Mouse (Mus musculus): ENCODE measurements around the gene March8. TPM values are rescaled to one million over a fixed set of nuclear protein-coding genes. Genes with fewer than 3 reads are reported as not detected.

March8 gene
- polyA plus RNA-seq, 1 experiment, result 21.2 TPM

GRCm38 (mm10) chr6:116412546-116413325, 74.9 kb downstream of the March8 start:
- Histone ChIP-seq H3ac (ENCODE audit: control insufficient read depth, insufficient read length, low read depth) (no peak overlapping the region), H3K4me3 (ENCODE audit: insufficient read depth, poor library complexity, severe bottlenecking) (no peak overlapping the region), H3K36me3 (ENCODE audit: control insufficient read depth, insufficient read depth) (peaks cover 9% of the 10 kb centered on the region), H3K79me3 (ENCODE audit: low read depth) (no peaks in the 10 kb centered on the region), H3K27me3 (ENCODE audit: control insufficient read depth, insufficient read depth, insufficient read length) (no peaks in the 10 kb centered on the region), H3K79me2 (ENCODE audit: control insufficient read depth, insufficient read depth) (no peaks in the 10 kb centered on the region)
- TF ChIP-seq FOSL1 (IDR thresholded peaks at IDR 0.05; ENCODE audit: insufficient read depth, low read length, poor library complexity, severe bottlenecking), result no peak
- no peak for TF ChIP-seq CTCF (IDR thresholded peaks at IDR 0.05; ENCODE audit: control insufficient read depth, insufficient read depth, insufficient read length)
- TF ChIP-seq MYOG (IDR thresholded peaks at IDR 0.05; ENCODE audit: control insufficient read depth, extremely low read depth, insufficient read length), result no peak
- TF ChIP-seq USF1 (IDR thresholded peaks at IDR 0.05; ENCODE audit: low read depth), result no peak

- Histone ChIP-seq H3K79me2 (ENCODE audit: control insufficient read depth, insufficient read depth) (no peaks in the 10 kb centered on the region), H3K36me3 (ENCODE audit: control insufficient read depth, insufficient read depth) (peaks cover 9% of the 10 kb centered on the region), H3K27me3 (ENCODE audit: control insufficient read depth, insufficient read depth, insufficient read length) (no peaks in the 10 kb centered on the region), H3K4me3 (ENCODE audit: insufficient read depth, poor library complexity, severe bottlenecking) (no peak overlapping the region), H3K79me3 (ENCODE audit: low read depth) (no peaks in the 10 kb centered on the region), H3ac (ENCODE audit: control insufficient read depth, insufficient read length, low read depth) (no peak overlapping the region)
- TF ChIP-seq USF1 (IDR thresholded peaks at IDR 0.05; ENCODE audit: low read depth) (no peak), FOSL1 (IDR thresholded peaks at IDR 0.05; ENCODE audit: insufficient read depth, low read length, poor library complexity, severe bottlenecking) (no peak), MAX (IDR thresholded peaks at IDR 0.05) (no peak), MYOD1 (IDR thresholded peaks at IDR 0.05; ENCODE audit: control insufficient read depth, insufficient read length, low read depth) (no peak), CTCF (IDR thresholded peaks at IDR 0.05; ENCODE audit: control insufficient read depth, insufficient read depth, insufficient read length) (no peak), MYOG (IDR thresholded peaks at IDR 0.05; ENCODE audit: control insufficient read depth, extremely low read depth, insufficient read length) (no peak), CEBPB (IDR thresholded peaks at IDR 0.05; ENCODE audit: low read depth) (no peak)
Measured at GRCm38 (mm10) chr6:116415126-116415676, 77.4 kb downstream of the March8 start.

GRCm38 (mm10) chr6:116416000-116416552, 78.3 kb downstream of the March8 start:
- no peak for TF ChIP-seq CTCF (IDR thresholded peaks at IDR 0.05; ENCODE audit: control insufficient read depth, insufficient read depth, insufficient read length)
- no peak for TF ChIP-seq USF1 (IDR thresholded peaks at IDR 0.05; ENCODE audit: low read depth)
- no peak for TF ChIP-seq CEBPB (IDR thresholded peaks at IDR 0.05; ENCODE audit: low read depth)
- no peak for TF ChIP-seq MYOG (IDR thresholded peaks at IDR 0.05; ENCODE audit: control insufficient read depth, extremely low read depth, insufficient read length)
- no peak for TF ChIP-seq FOSL1 (IDR thresholded peaks at IDR 0.05; ENCODE audit: insufficient read depth, low read length, poor library complexity, severe bottlenecking)
- TF ChIP-seq MYOD1 (IDR thresholded peaks at IDR 0.05; ENCODE audit: control insufficient read depth, insufficient read length, low read depth), result no peak
- no peak for TF ChIP-seq MAX (IDR thresholded peaks at IDR 0.05)
- H3K4me3 ChIP-seq (ENCODE audit: insufficient read depth, poor library complexity, severe bottlenecking), result no peak overlapping the region
- no peak overlapping the region for H3ac ChIP-seq (ENCODE audit: control insufficient read depth, insufficient read length, low read depth)
- no peaks in the 10 kb centered on the region for H3K27me3 ChIP-seq (ENCODE audit: control insufficient read depth, insufficient read depth, insufficient read length)
- H3K79me3 ChIP-seq (ENCODE audit: low read depth), result no peaks in the 10 kb centered on the region
- H3K36me3 ChIP-seq (ENCODE audit: control insufficient read depth, insufficient read depth), result peaks cover 1% of the 10 kb centered on the region
- no peaks in the 10 kb centered on the region for H3K79me2 ChIP-seq (ENCODE audit: control insufficient read depth, insufficient read depth)

- Histone ChIP-seq H3K27me3 (ENCODE audit: control insufficient read depth, insufficient read depth, insufficient read length) (no peaks in the 10 kb centered on the region), H3K79me3 (ENCODE audit: low read depth) (no peaks in the 10 kb centered on the region), H3K36me3 (ENCODE audit: control insufficient read depth, insufficient read depth) (no peaks in the 10 kb centered on the region), H3K4me3 (ENCODE audit: insufficient read depth, poor library complexity, severe bottlenecking) (no peak overlapping the region), H3K79me2 (ENCODE audit: control insufficient read depth, insufficient read depth) (no peaks in the 10 kb centered on the region), H3ac (ENCODE audit: control insufficient read depth, insufficient read length, low read depth) (no peak overlapping the region)
- no peak for TF ChIP-seq MYOG (IDR thresholded peaks at IDR 0.05; ENCODE audit: control insufficient read depth, extremely low read depth, insufficient read length)
- TF ChIP-seq FOSL1 (IDR thresholded peaks at IDR 0.05; ENCODE audit: insufficient read depth, low read length, poor library complexity, severe bottlenecking), result no peak
- TF ChIP-seq MAX (IDR thresholded peaks at IDR 0.05), result no peak
- TF ChIP-seq USF1 (IDR thresholded peaks at IDR 0.05; ENCODE audit: low read depth), result no peak
- TF ChIP-seq MYOD1 (IDR thresholded peaks at IDR 0.05; ENCODE audit: control insufficient read depth, insufficient read length, low read depth), result no peak
- no peak for TF ChIP-seq CTCF (IDR thresholded peaks at IDR 0.05; ENCODE audit: control insufficient read depth, insufficient read depth, insufficient read length)
- TF ChIP-seq CEBPB (IDR thresholded peaks at IDR 0.05; ENCODE audit: low read depth), result no peak
Measured at GRCm38 (mm10) chr6:116417518-116418315, 79.9 kb downstream of the March8 start.

GRCm38 (mm10) chr6:116418487-116418886, 80.7 kb downstream of the March8 start:
- Histone ChIP-seq H3K4me3 (ENCODE audit: insufficient read depth, poor library complexity, severe bottlenecking) (no peak overlapping the region), H3K79me2 (ENCODE audit: control insufficient read depth, insufficient read depth) (no peaks in the 10 kb centered on the region), H3K79me3 (ENCODE audit: low read depth) (no peaks in the 10 kb centered on the region), H3K36me3 (ENCODE audit: control insufficient read depth, insufficient read depth) (no peaks in the 10 kb centered on the region), H3ac (ENCODE audit: control insufficient read depth, insufficient read length, low read depth) (no peak overlapping the region), H3K27me3 (ENCODE audit: control insufficient read depth, insufficient read depth, insufficient read length) (no peaks in the 10 kb centered on the region)
- TF ChIP-seq MYOG (IDR thresholded peaks at IDR 0.05; ENCODE audit: control insufficient read depth, extremely low read depth, insufficient read length), result no peak
- no peak for TF ChIP-seq MYOD1 (IDR thresholded peaks at IDR 0.05; ENCODE audit: control insufficient read depth, insufficient read length, low read depth)
- no peak for TF ChIP-seq MAX (IDR thresholded peaks at IDR 0.05)
- TF ChIP-seq CEBPB (IDR thresholded peaks at IDR 0.05; ENCODE audit: low read depth), result no peak
- no peak for TF ChIP-seq USF1 (IDR thresholded peaks at IDR 0.05; ENCODE audit: low read depth)
- no peak for TF ChIP-seq FOSL1 (IDR thresholded peaks at IDR 0.05; ENCODE audit: insufficient read depth, low read length, poor library complexity, severe bottlenecking)
- no peak for TF ChIP-seq CTCF (IDR thresholded peaks at IDR 0.05; ENCODE audit: control insufficient read depth, insufficient read depth, insufficient read length)

Measured in C2C12 (cell line).